Mouse (Mus musculus): ENCODE measurements at regions not wholly inside any gene's neighbourhood (a gene's known extent, or its start where the extent isn't known, plus 50 kb on each side); places are given as distances from the start of the nearest gene placed in this dataset.
A peak's percentile ranks its signal among the peaks of the same experiment; 100 is the strongest.
"Not testable (repeated sequence)": the region's sequence is repeated elsewhere in the genome, so short reads cannot be mapped to it uniquely, and the experiment has no call there.

DNA sequence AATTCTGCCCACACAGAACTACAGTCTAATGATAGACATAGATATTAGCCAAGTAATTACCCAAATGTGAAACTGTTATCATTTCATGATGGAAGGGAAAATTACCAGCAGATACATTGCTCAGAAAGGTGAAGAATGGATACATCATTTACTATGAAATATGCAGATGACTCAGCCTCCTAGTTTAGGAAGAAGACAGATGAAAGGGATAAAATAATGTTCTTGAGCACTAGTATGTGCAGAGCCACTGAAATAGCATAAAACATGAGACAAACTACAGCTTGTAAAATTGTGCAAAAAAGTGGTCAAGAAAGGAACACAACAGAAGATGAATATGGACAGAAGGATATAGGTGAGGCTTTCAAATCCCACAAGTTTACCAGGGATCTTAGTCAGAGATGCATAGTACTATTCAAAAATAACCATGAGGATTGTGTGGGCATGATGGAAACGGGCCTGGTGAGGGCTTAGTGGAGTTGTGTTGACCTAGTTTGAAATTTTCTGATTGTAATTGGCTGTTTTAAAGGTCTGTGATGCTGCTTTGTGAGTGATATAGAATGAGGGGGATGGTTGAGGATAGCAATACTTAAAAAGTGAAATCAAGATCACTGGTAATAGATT lies 883.3 kb downstream of the Dnajb9 start:
- DNase-seq (ENCODE audit: low spot score in 2 of 2) = peak in 1 of 2 experiments; percentile 2

DNA sequence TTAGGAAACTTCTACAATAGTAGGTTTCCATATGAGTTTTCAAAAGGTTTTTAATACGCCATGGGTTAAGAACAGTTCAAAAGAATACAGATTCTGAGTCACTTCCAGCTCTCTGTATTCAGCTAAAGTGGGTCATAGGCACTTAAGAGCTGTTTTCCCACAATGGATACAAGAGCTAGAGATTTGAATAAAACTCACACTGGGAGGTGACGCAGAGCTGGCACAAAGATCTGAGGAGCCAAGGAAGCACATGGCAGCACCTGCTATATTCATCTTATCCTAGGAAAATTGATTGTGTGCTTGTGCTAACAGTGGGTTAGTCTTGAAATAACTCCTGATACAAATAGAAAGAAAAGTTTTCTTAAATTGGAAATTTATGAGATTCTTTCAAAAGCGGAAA lies 899.8 kb downstream of the Dnajb9 start:
- DNase-seq (ENCODE audit: low spot score in 2 of 2) = peak in 1 of 2 experiments; percentile 4

DNA sequence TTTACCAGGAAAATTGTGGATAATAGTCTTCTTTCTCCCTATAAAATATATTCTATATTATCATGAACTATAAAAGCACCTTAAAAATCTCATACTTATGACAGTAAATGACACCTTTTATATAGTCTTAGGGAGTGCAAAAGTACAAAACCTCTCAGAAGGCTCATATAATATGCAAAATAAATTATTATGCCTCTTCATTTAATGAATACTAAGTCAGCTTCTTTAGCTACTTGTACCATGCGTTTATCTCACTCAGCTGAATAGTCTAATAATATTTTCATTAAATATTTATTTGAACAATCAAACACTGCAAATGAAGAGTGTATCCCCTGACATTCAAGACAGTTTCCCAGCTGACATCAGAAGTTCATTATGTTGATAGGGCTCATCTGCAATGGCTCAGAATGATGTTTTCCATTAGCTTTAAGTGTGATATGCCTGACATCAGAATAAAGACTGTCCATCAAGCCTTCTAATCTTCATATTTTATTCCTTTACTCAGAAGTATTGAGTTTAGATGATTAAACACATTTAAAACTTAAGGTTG lies 903.5 kb downstream of the Dnajb9 start:
- DNase-seq (ENCODE audit: low spot score in 2 of 2) = no peak

DNA sequence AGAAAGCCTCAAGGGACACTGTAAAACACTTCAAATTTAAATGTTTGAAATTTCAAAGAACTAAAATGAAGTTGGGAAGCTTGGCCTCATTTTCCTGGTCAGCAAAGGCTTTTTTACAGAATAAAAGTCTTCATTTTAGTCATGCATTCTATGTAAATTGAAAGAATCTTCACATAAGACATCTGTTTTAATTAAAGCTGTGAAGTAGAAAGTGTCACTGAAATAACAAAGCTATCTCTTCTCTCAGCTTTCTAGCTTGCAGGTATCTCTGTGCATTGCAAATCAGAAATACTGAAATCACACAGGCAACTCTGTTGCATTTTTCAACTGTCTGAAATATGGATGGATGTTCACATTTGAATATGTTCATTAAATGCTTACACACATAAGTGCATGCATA lies 909.6 kb downstream of the Dnajb9 start:
- DNase-seq (ENCODE audit: low spot score in 2 of 2) = no peak

DNA sequence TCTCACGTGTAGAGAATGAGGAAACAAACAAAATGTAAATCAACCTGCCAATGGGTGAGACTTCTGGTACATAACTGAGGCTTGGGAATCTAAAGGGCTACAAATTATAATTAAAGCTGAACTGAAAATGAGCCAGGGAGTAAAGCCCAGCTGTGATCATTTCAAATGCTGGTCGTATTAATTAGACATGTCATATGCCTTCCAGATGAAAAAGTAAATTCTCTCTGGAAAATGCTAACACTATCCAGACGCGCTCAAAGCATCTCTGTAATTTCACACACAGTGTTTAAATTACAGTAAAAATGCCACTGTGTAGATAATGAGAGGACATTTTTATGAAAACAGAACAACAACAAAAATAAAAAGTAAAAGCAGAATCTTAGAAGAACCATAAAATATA lies 929.7 kb downstream of the Dnajb9 start:
- DNase-seq (ENCODE audit: low spot score in 2 of 2) = no peak

DNA sequence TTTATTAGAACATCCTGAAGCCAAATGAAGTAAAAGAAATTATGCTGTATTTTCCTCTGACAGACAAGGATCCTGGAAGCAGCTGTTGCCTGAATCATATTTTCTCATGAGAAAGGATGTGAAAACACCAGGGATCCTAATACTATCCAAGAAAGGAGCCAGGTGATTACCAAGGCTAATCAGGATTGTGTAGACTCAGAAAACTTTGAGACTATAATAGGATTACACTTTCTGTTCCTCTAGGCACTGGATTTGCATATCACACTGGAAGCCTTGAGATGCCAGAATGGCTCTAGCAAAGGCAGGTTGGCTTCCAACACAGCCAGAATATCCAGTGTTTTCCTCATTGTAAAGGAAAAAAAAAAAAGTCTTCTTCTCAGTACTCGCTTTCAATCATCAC lies 945.1 kb downstream of the Dnajb9 start:
- DNase-seq (ENCODE audit: low spot score in 2 of 2) = no peak

DNA sequence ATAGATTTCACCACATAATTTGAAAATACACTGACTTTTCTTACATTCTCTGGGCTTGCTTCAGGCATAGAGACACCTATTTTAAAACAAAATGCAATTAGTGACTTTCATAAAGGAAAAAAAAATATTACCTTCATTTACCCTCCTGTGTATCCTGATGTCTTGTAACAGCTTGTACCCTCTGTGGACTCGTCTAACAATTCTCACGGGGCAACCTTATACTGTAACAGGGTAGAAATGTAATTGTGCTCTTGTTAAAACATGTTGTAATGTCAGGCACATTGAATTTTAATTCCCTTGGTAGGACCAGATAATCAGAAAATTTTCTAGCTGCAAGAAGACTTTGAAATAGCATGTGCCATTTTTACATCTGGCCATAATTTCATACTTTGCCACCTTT lies 946.3 kb downstream of the Dnajb9 start:
- DNase-seq (ENCODE audit: low spot score in 2 of 2) = no peak

DNA sequence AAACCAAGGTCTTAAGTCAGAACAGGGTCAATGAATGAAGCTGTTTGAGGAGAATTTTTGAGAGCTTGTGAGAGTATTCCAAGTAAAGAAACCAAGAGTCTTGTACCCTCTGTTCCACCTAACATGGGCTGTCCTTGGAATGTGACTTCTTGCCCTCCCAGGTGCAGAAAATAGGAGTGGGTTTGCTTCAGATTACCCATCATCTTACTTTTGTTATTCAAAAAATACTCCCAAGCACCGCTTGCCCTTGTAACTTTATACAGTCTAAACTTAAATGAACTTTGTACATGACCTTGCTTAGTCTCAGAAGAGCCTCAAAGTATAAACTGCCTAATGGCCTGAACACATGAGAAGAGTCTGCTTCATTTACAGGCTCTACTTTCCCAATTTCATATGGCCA lies 984.2 kb downstream of the Dnajb9 start:
- DNase-seq (ENCODE audit: low spot score in 2 of 2) = no peak

DNA sequence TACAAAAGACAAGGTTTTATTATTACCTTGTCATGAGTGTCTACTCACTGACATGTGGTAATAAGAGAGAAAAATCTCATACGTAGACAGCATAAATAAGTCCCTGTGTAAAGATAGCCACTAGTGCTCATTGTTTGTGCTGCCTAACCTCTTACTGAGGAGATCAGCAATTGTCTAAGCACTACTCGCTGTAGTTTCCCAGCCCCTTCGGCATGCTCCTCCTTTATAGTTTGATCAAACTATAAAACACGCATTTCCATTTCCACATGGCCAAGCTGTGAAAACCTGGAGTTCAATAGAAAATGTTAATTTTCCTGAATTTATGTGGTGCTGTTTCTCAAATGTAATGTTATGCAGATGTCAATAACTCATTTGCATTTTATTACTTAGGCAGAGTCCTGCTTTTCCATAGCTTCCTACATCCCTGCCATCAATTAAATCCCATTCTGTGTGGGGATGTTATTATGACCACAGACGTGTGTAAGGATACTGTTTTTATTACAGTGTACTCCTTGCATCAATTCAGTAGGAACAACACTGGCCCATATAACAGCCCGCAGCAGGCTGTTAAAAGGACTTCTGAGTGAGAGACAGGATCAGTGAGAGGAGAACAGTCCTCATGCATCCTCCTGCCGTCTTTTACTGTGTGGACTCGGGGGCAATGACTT lies 986.2 kb downstream of the Dnajb9 start:
- no peak for DNase-seq (ENCODE audit: low spot score in 2 of 2)

DNA sequence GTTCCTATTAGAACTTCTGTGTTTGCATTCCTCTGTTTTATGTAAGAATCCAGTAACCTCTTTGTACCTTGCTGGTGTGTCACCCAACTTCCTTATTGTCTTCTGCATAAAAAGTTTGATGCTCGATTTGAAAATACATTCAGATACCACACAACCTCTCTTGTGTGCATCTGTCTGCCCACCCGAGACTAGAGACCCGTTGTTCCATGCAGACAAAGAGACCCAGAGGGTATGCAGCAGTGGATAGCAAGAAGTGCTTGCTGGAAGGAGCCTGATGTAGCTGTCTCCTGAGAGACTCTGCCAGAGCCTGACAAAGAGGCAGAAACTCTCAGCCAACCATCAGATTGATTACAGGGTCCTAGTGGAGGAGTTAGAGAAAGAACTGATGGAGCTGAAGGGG lies 997.8 kb downstream of the Dnajb9 start:
- DNase-seq (ENCODE audit: low spot score in 2 of 2) = not testable (repeated sequence)

DNA sequence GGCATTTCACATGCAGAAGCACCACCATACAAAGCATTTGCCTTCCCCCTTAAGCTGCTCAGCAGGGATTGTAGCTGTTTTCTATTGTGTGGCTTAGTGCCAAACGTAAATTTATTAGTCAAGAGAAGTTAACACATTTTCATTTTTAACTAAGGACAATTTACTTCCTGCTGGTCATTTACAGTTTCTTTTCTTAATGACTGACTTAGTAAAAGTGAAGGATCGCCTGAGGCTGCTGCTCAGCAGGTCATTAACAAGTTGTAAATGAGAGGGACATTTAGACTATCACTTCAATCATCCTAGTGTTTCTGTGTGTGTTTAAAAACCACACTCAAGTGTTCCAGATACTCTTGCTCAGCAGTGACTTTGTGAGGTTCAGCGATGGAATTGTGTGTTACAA lies 1005.5 kb downstream of the Dnajb9 start:
- no peak for DNase-seq (ENCODE audit: low spot score in 2 of 2)

All from left cerebral cortex, adult 9 months (tissue).